Mouse (Mus musculus): ENCODE results near the gene Prrx2. TPM values are rescaled to one million over a fixed set of nuclear protein-coding genes. Genes with fewer than 3 reads are reported as not detected.
A peak's percentile ranks its signal among the peaks of the same experiment; 100 is the strongest.

The Prrx2 gene
- total RNA-seq, 2 experiments from 2014 or later = 2.3 to 4.0 TPM

DNA sequence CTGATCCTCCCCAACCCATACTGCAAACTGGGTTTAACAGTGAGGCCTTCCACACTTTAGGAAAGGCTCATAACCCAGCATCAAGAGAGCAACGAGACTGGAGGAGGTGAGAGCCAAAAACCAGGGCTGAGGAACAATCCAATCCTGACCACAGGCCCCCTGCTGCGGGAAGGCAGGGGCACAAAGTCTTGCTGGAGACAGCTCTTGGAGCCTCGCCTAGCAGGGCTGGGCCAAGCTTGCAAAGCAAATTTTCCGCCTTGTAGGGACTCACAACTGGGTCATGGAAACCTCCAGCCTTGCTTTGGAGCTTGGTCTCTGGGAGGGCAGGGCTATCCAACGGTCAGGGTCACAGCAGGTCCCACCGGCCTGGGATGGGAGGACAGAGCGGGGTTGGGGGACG, 36.1 kb downstream of the Prrx2 start:
- no peak for DNase-seq

DNA sequence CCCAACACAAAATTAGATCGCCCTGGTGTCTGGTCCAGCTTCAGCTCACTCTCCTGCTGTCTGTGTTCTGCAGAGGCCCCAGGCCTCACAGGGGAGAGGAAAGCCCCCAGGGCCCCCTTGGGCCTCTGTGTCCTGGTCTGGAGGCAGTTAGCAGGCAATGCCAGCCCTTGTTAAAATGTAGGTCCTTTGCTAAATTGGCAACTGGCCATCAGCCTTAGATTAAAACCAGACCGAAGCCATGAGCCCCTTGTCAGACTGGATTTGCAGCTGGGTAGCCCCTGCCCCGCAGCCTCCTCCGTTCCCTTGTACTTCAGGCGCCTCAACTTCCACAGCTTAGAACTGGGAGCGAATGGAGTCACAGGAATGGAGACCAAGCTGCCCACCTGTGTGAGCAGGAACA, 37.9 kb downstream of the Prrx2 start:
- DNase-seq = no peak

DNA sequence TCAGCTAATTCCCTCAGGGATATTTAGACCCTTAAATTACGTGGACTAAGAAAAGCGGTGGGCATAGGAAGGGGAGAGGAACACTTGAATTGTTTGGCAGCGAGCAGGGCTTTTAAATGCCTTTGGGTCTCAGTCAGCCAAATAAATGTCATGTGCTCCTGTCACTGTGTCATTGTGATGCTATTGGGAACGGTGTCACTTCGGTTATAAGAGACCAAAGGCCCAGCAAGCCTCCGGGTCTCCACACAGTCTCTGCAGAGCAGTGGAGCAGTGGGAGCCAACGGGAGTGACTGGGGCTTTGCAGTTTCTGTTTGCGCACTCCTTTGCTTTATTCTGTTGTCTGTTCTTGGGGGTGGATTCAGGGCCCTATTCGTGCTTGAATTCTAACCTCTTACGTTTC, 39.7 kb downstream of the Prrx2 start:
- DNase-seq = no peak

DNA sequence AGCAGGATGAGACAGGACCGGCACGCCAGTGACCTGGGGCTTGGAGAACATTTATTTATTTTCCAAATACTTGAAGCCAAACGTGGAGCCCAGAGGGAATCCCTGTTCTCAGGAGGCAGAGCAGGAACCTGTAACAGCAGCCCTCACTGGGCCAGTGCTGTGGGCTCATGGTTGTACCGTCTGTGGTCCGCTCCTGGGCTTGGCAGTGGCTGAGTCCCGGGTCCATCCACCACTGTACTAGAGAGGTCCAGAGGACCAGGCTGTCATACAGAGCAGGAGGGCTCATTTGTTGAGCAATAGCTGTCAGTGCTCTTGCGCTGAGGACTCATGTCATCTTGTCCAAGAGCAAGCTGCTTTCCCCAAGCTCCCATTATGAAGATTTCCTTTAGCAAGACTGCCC, 40.3 kb downstream of the Prrx2 start:
- DNase-seq = no peak

DNA sequence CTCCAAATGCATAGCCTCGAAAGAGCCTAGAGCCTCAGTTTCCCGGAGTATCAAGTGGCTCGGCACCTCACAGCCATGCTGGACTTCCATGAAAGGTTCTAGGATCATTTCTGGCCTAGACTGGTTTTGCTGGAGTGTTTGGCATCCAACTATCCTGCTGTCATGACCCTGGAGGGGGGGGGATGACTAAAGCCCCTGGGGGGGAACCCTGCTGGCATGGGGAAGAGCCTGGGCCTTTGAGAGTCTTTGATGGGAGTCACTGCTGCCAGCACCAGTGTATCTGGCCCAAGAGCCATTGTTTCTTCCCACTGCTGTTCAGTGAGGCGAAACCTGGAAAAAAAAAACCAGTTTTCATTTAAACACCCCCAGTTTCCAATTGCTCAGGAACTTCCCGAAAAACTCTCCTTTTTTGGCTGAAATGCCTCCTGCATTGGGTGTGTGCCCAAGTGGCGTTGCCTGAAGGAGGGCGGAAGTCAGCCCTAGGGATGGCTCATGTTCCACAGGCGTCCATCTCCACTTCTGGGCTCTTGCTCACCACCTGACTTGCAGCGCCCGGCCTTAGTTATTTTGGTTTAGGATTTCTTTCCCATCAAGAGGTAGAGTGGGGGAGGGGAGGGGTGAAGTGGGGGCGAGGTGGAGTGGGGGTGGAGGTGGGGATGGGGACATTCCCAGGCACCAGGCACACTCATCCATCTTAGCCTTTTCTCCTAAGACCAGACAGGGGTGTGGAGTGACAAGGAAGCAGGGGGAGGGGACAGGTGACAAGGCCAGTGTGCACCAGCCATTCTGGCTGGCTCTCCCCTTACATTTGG, 41.1 kb downstream of the Prrx2 start:
- DNase-seq = no peak

DNA sequence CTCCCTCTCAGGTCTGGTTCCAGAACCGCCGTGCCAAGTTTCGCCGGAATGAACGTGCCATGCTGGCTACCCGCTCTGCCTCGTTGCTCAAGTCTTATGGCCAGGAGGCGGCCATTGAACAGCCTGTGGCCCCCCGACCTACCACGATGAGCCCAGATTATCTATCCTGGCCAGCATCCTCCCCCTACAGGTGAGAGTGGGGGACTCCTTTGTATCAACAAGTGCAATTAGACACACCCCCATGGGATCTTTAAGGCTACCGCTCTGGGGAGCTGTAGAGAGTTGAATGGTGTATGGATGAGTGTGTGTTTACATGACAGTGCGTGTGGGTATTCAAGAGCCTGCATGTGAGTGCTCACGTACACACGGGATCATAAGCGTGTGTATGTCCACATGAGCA, 44.7 kb downstream of the Prrx2 start:
- DNase-seq = no peak

DNA sequence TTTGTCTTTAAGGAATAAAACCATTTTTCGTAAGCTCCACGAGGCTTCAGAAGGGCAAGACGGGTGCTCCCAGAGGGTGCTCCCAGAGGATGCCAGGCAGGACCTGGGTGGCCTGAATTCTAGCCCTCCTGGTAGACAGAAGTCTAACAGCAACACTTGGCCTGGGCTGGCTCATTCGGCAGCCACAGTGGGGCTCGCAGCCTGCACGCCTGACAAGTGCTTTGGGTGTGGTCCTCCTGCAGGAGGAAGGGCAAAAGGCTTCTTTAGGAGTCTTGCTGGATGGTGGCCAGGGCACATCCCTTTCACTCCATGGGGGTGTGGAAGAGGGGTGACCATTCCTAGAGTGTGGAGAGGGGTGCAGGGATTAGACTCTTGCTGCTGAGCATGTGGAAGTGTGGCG, 46.4 kb downstream of the Prrx2 start:
- no peak for DNase-seq

DNA sequence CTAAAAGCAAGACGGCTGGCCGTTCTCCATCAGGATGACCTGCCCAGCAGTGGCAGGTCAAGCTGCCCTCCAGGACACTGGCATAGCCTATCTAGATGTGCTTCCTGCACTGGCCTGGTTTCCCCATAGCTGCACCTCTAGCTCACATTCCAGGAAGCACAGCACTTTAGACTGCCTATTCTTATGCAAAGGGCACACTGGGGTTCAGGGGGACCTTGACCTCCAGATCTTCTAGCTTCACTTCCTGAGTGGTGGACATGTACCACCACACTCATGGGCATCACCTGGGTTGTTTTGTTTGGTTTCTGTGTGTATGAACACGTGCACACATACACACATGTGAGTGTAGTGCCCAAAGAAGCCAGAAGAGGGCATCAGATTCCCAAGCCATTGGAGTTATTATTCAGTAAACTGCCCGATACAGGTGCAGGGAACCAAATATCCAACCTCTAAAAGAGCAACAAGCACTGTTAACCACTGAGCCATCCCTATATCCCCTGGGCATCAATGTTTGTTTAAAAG, 50.1 kb downstream of the Prrx2 start:
- no peak for DNase-seq

DNA sequence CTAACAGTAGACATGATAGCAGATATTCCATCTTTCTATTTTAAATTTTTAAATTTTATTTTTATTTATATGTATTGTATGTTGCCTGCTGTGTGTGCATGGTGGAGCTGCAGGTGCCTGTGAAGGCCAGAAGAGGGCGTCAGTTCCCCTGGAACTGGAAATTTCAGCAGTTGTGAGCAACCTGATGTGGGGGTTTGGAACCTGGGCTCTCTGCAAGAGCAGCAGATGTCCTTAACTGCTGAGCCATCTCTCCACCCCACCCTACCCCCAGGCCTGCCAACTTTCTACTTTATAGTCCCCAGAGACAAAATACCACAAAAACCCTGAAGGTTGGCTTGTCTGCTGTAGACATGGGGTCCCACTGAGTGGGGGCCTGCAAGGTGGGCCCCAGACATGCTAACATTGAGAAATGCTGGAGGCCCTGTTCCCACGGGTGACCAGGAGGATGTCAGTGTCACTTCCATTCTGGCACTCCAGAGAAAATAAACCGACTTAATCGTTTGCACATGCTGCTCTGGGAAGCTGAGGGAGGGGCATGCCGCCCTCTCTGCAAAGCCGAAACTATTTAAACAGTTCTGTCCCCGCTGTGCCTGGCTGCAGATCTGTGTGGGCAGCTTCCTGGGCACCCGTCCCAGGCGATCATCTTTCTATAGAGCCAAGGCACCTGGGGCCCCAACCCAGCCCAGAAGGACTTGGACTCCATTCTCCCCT, 50.8 kb downstream of the Prrx2 start:
- DNase-seq = no peak

DNA sequence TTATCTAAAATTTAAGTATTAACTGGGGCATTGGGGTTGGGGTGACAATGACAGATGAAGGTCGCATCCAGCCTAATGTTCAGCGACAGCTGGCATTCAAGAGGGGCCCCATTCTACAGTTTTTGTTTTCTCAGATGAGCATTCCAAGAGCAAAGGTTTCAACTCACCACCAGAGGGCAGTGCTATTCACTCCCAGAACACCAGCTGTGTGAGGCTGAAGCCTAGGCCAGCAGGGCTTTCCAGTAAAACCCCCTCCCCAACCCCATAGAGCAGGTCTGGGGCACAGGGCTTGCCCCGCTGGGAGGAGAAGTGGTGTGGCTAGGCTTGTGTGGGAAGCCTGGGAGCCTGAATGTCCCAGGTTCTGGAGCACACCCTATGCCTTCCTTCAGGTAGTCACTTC, 56.2 kb downstream of the Prrx2 start:
- DNase-seq = peak; percentile 63

DNA sequence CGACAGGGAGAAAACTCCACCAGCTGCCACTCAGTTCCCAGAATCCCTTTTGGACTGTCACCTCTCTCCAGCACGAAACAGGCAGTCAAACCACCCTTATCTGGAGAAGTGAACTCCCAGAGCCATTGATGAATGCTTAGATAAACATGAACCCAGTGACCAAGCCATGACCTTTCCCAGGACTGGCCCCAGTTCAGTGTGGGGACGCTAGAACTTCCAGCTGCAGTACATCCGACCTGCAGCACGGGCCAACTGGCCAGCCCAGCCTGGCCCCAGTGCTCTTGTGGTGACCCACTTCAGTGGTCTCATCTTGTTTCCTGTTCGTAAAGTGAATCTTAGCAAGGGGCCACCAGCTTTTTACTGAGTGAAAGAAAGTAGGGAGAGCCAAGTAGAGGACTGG, 58.6 kb downstream of the Prrx2 start:
- peak; percentile 33 for DNase-seq

DNA sequence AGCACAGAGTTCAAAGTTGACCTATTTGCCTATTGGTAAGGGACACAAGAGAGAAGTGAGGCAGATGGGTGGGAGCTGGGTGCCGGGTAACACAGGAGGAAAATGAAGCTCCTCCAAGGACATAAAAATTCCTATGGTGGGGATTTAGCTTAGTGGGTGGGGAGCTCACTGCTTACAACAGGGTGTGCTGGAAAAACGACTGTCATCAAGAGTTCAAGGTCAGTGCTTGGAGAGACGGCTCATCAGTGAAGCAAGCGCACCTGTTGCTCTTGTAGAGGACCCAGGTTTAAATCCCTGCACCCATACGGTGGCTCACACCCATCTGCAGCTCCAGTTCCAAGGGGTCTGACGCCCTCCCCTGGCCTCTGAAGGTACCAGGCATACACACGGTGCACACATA, 59.2 kb downstream of the Prrx2 start:
- DNase-seq = no peak

DNA sequence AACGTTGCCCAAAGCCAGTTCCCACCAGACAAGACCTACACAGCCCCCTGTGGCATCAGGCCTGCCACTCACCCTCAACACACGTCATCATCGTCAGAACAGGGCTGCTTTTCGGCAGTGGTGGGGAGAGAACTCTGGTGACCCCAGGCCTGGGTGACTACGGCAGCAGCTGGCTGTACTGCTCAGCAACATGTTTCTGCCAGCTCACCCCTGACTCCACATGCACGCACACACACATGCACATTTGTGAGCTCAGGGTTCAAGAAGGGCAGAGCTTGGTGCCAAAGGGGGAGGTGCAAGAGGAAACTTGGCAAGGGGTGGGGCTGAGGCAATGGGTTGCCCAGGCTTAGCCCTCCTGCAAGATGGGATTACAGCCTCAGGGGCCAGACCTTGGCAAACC, 62.5 kb downstream of the Prrx2 start:
- no peak for DNase-seq

DNA sequence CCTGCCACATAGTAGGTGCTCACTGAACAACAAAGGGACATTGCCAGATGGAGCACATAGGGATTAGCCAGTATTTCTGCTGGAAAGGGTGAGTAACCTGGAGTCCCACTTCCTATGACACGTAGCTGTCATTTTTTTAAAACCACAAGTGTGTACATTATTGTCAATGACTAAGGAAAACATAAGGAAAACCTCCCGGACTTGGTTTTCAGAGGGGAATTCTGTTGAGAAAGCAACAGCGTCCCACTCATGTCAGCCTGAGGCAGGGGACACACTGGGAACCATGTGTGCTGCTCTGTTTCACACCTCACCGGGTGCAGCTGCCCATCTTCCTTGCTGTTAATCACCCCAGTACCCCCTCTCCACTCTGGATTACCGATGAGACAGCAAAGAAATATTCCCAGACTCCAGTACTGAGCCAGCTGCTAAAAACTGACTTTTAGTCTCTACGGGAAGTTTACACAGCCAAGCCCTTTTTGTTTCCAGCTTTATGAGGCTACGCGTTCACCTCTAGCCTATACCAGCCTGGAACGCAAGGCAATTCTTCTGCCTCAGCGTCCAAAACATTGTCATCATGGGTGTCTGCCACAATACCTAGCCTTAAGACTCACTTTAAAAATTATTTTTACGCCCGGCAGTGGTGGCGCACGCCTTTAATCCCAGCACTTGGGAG, 64.8 kb downstream of the Prrx2 start:
- DNase-seq = no peak

DNA sequence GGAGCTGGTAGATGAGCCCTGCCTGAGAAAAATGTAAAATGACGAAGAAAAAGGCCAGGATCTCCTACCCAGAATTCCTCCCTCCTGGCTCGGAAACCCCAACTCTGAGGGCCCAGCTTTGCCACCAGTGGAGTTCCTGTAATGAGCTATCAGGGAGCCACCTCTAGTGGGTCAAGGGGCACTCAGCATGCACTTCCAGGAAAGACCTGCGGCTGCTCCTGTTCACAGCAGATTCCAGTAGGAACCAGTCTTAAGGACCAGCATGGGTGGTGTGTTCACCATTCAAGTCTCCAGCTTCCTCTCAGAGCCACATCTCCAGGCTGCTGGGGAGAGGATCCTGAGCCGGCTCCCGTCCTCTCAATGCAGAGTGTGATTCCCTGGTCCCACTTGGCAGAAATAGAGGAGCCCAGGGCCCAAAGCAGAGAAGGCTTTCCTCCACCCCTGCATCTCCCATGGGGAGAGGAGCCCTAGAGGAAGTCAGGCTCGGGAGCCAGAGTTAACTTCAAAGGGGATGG, 66.9 kb downstream of the Prrx2 start:
- no peak for DNase-seq

DNA sequence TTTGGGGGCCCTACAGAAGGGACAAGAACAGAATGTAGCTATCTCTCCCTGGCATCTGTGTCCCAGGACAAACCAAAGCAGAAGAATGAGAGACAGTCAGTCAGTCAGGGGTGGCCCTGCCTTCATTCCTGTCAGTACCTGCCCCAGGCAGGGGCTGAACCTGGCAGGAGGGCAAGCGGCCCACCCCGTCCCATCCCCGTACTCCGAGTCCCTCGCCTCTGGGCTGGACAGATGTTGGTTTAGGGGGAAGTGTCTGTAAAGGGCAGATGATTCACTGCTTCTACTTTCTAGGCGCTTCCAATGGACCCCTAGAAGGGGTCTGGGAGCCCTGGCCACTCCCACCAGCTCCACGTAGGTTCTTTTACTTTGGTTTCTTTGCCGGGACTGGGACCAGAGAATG, 67.5 kb downstream of the Prrx2 start:
- DNase-seq = no peak

DNA sequence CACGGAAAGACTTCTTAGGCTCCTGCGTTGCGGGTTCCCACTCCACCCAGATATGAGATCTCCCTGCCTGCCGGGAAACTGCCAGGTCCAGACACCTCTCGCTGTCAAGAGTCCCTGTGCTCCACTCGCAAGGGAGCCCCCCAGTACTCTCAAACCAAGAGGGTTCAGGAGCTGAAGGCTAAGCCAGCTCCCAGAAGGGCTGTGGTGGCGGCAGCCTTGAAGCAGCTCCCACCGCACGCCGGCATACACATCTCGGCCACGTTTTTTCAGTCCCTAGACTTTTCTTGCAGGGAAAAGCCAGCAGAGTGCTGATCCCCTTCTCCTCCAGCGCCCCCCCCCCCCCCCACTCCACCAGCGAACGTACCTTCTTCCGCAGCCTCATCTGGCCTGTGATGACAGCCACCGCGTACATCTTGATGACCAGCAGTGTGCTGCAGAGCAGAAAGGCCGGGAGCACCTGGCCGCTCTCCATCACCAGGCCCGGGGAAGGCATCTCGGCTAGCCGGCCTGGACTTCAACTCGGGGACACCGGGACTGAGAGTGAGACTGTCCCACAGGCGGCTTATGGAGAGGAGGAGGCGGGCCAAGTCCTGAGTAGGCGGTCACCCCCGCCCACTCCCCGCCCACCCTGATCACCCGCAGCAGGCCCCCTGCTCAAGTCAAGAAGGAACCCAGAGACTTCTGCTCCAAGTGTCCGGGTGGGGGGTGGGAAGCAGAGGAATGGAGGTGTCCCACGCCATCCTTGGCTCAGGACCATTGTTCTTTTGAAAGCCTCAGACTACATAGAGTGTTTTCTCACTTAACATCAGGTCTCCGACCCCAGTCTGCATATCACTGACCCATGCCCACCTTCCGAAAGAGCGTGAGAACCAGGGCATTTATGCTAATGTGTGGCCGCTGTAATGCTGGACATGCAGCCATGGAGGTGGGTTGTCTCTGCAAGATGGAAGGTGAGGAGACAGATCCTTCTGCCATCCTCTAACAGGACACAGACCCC, 68.3 kb downstream of the Prrx2 start:
- DNase-seq = peak; percentile 32

DNA sequence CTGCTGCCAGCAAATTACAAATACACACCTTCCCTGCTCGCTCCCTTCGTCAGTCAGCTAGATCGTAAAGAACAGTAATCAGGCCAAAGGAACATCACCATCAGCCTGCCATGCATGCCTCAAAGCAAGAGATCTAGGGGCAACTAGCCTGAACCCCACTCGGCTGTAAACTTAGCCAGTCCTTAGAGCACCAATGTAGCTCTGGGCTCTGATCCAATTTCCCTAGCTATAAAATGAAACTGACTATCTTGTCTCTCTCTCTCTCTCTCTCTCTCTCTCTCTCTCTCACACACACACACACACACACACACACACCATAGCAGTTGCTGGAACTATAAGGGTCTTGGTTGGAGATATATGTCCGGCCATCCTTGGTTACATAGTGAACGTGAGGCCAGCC, 69.5 kb downstream of the Prrx2 start:
- DNase-seq = no peak

DNA sequence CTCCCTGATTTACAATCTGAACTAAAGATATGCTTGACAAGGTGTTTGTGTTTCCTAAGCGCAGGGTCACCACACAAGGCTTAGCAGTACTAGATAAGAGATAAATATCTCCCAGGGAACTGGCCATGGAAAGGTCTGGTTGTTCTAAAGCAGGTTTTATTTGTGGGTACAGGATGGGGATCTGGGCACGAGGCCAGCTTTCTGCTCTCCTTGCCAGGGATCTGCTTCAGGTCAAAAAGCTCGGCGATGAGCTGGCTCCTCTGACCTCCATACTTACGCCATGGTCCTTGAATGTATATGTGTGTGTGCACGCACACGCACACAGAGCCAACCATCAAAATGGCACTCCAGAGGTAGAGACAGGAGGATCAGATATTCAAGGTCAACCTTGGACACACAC, 70.2 kb downstream of the Prrx2 start:
- DNase-seq = peak; percentile 47

DNA sequence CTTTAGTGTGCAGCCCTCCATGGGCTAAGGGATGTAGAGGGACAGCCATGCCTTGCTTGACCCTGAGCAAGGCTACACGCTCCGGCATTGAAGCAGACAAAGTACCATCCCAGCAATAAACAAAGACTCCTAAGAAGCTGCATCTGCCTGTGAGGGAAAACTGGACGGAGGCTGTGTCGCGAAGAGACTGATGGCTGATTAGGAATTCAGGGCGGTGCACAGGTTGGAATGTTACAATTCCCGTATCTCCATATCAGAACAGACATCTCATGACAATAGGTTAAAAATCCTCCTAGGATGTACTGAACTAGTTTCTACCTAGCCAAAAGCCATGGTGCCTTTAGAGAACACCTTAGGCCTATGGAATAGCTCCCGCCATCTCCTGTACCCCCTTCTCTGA, 71.1 kb downstream of the Prrx2 start:
- no peak for DNase-seq

DNA sequence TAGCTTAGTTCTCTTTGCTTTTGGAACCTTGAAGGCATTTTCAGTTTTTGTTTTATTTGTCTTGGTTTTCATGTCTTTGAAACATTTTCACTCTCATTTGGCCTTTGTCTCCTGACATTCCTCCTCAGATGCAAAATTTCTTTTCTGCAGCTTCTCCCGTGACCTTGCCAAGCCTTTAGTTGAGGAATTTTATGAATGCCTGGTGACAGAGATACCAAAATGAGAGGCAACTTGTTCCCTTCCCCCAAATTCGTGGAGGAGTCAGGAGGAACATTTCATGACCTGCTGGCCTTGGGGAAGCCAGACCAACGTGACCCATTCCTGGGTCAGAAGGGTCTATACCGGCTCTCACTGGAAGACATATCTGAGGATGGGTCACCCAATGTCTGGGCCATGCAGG, 71.9 kb downstream of the Prrx2 start:
- no peak for DNase-seq

DNA sequence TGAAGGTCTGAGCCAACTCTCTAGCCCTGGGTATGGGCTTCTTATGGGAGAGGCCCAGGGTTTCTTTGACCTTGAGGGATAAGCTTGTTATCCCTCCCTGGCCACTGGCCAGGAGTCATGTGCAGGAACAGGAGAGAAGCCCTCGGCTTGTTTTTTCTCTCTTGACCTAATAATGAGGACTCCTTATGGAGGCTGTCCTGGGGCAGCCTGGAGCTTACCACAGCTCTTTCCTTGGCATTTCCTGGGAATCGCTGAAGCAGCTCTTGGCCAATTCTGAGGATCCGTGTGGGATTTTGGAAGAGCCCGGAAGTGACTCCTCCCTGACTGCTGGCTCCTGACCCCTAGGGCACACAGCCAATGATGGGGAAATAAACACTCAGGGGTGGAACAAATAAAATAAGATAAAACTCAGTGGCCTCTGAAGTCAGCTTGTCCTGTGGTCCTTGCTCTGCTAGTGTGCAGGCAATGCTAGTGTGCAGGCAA, 77.6 kb downstream of the Prrx2 start:
- DNase-seq = peak; percentile 81

All from adrenal gland, postnatal 10 days (tissue).